Mouse (Mus musculus): ENCODE data around the gene Sema3a. TPM values are rescaled to one million over a fixed set of nuclear protein-coding genes. Genes with fewer than 3 reads are reported as not detected.
"Not testable (repeated sequence)": the region's sequence is repeated elsewhere in the genome, so short reads cannot be mapped to it uniquely, and the experiment has no call there.

Sema3a gene
- polyA plus RNA-seq, 1 experiment from 2014 or later: 21.1 TPM

GRCm38 (mm10) chr5:13441112-13441511, 315.9 kb downstream of the Sema3a start:
- Histone ChIP-seq H3K4me3 (no peak overlapping the region), H3K36me3 (no peaks in the 10 kb centered on the region), H3K27ac (no peak overlapping the region), H3K27me3 (replicated peaks) (no peaks in the 10 kb centered on the region), H3K9ac (no peak overlapping the region), H3K9me3 (no peaks in the 10 kb centered on the region), H3K4me2 (replicated peaks) (no peak overlapping the region), H3K4me1 (no peaks in the 10 kb centered on the region)
- ATAC-seq (ENCODE audit: low FRiP score, low read depth): no peak

- no peak overlapping the region for H3K4me3 ChIP-seq
- H3K36me3 ChIP-seq: no peaks in the 10 kb centered on the region
- WGBS: 60% methylated on average over 1 of the region's 1 CpGs
- no peaks in the 10 kb centered on the region for H3K27me3 ChIP-seq (replicated peaks)
- no peak overlapping the region for H3K9ac ChIP-seq
- ATAC-seq (ENCODE audit: low FRiP score, low read depth): no peak
- no peak overlapping the region for H3K4me2 ChIP-seq (replicated peaks)
- no peaks in the 10 kb centered on the region for H3K9me3 ChIP-seq
- no peak overlapping the region for H3K27ac ChIP-seq
- H3K4me1 ChIP-seq: no peaks in the 10 kb centered on the region
These were observed 335.2 kb downstream of the Sema3a start for GRCm38 (mm10) chr5:13460182-13461001.

- H3K4me1 ChIP-seq: peaks cover 4% of the 10 kb centered on the region; the same call in 1 of the 2 replicates
- WGBS: 69% methylated on average over 7 of the region's 7 CpGs
- no peaks in the 10 kb centered on the region for H3K27me3 ChIP-seq (replicated peaks)
- no peaks in the 10 kb centered on the region for H3K36me3 ChIP-seq
- no peak overlapping the region for H3K9ac ChIP-seq
- H3K4me2 ChIP-seq (replicated peaks): no peak overlapping the region
- no peak overlapping the region for H3K27ac ChIP-seq
- ATAC-seq (ENCODE audit: low FRiP score, low read depth): no peak
- no peaks in the 10 kb centered on the region for H3K9me3 ChIP-seq
- no peak overlapping the region for H3K4me3 ChIP-seq
These were observed 343.6 kb downstream of the Sema3a start for GRCm38 (mm10) chr5:13468856-13469255.

GRCm38 (mm10) chr5:13469401-13469800, 344.2 kb downstream of the Sema3a start:
- ATAC-seq (ENCODE audit: low FRiP score, low read depth): no peak
- Histone ChIP-seq H3K27me3 (replicated peaks) (no peaks in the 10 kb centered on the region), H3K4me3 (no peak overlapping the region), H3K36me3 (no peaks in the 10 kb centered on the region), H3K4me1 (peaks cover 4% of the 10 kb centered on the region; the same call in 1 of the 2 replicates), H3K4me2 (replicated peaks) (no peak overlapping the region), H3K27ac (no peak overlapping the region), H3K9ac (no peak overlapping the region), H3K9me3 (no peaks in the 10 kb centered on the region)
- 77% methylated on average over 5 of the region's 5 CpGs for WGBS

GRCm38 (mm10) chr5:13470057-13470905, 345.1 kb downstream of the Sema3a start:
- ATAC-seq (ENCODE audit: low FRiP score, low read depth): 0 out of 2 replicates have a peak, but pooled peaks have one; percentile 25
- Histone ChIP-seq H3K4me1 (peaks cover 4% of the 10 kb centered on the region; the same call in 1 of the 2 replicates), H3K4me2 (replicated peaks) (no peak overlapping the region), H3K9me3 (no peaks in the 10 kb centered on the region), H3K4me3 (no peak overlapping the region), H3K27me3 (replicated peaks) (no peaks in the 10 kb centered on the region), H3K9ac (no peak overlapping the region), H3K36me3 (no peaks in the 10 kb centered on the region), H3K27ac (no peak overlapping the region)
- 67% methylated on average over 7 of the region's 7 CpGs for WGBS

GRCm38 (mm10) chr5:13477653-13478052, 352.4 kb downstream of the Sema3a start:
- no peaks in the 10 kb centered on the region for H3K36me3 ChIP-seq
- H3K27me3 ChIP-seq (replicated peaks): no peaks in the 10 kb centered on the region
- no peak overlapping the region for H3K9ac ChIP-seq
- H3K27ac ChIP-seq: no peak overlapping the region
- H3K4me2 ChIP-seq (replicated peaks): no peak overlapping the region
- H3K4me1 ChIP-seq: no peaks in the 10 kb centered on the region
- H3K4me3 ChIP-seq: no peak overlapping the region
- WGBS: 78% methylated on average over 1 of the region's 1 CpGs
- ATAC-seq (ENCODE audit: low FRiP score, low read depth): no peak
- H3K9me3 ChIP-seq: no peaks in the 10 kb centered on the region

GRCm38 (mm10) chr5:13488671-13489070, 363.5 kb downstream of the Sema3a start:
- no peak overlapping the region for H3K27ac ChIP-seq
- no peak overlapping the region for H3K9ac ChIP-seq
- no peaks in the 10 kb centered on the region for H3K36me3 ChIP-seq
- H3K4me3 ChIP-seq: no peak overlapping the region
- no peaks in the 10 kb centered on the region for H3K27me3 ChIP-seq (replicated peaks)
- ATAC-seq (ENCODE audit: low FRiP score, low read depth): no peak
- H3K9me3 ChIP-seq: no peaks in the 10 kb centered on the region
- WGBS: 82% methylated on average over 2 of the region's 2 CpGs
- no peaks in the 10 kb centered on the region for H3K4me1 ChIP-seq
- H3K4me2 ChIP-seq (replicated peaks): no peak overlapping the region

GRCm38 (mm10) chr5:13495967-13496366, 370.8 kb downstream of the Sema3a start:
- not testable (repeated sequence) for H3K9ac ChIP-seq; ATAC-seq (ENCODE audit: low FRiP score, low read depth); H3K4me3 ChIP-seq; H3K27me3 ChIP-seq (replicated peaks); H3K4me1 ChIP-seq; H3K36me3 ChIP-seq; H3K27ac ChIP-seq; H3K9me3 ChIP-seq; H3K4me2 ChIP-seq (replicated peaks)
- 75% methylated on average over 3 of the region's 3 CpGs for WGBS

- ATAC-seq (ENCODE audit: low FRiP score, low read depth): no peak
- no peak overlapping the region for H3K27ac ChIP-seq
- no peaks in the 10 kb centered on the region for H3K36me3 ChIP-seq
- H3K9me3 ChIP-seq: no peaks in the 10 kb centered on the region
- no peak overlapping the region for H3K4me2 ChIP-seq (replicated peaks)
- H3K9ac ChIP-seq: no peak overlapping the region
- 84% methylated on average over 2 of the region's 2 CpGs for WGBS
- no peaks in the 10 kb centered on the region for H3K4me1 ChIP-seq
- H3K27me3 ChIP-seq (replicated peaks): no peaks in the 10 kb centered on the region
- no peak overlapping the region for H3K4me3 ChIP-seq
These were observed 374.6 kb downstream of the Sema3a start for GRCm38 (mm10) chr5:13499835-13500234.

GRCm38 (mm10) chr5:13505839-13506499, 380.8 kb downstream of the Sema3a start:
- H3K27ac ChIP-seq: no peak overlapping the region
- H3K4me2 ChIP-seq (replicated peaks): no peak overlapping the region
- H3K9ac ChIP-seq: no peak overlapping the region
- no peaks in the 10 kb centered on the region for H3K9me3 ChIP-seq
- no peak overlapping the region for H3K4me3 ChIP-seq
- H3K27me3 ChIP-seq (replicated peaks): no peaks in the 10 kb centered on the region
- 71% methylated on average over 4 of the region's 4 CpGs for WGBS
- H3K4me1 ChIP-seq: no peaks in the 10 kb centered on the region
- ATAC-seq (ENCODE audit: low FRiP score, low read depth): no peak
- no peaks in the 10 kb centered on the region for H3K36me3 ChIP-seq

GRCm38 (mm10) chr5:13509163-13509562, 383.9 kb downstream of the Sema3a start:
- Histone ChIP-seq H3K9me3 (no peaks in the 10 kb centered on the region), H3K27ac (no peak overlapping the region), H3K27me3 (replicated peaks) (no peaks in the 10 kb centered on the region), H3K4me2 (replicated peaks) (no peak overlapping the region), H3K4me1 (no peaks in the 10 kb centered on the region), H3K4me3 (no peak overlapping the region), H3K9ac (no peak overlapping the region), H3K36me3 (no peaks in the 10 kb centered on the region)
- 80% methylated on average over 3 of the region's 3 CpGs for WGBS
- ATAC-seq (ENCODE audit: low FRiP score, low read depth): no peak

GRCm38 (mm10) chr5:13517018-13517417, 391.8 kb downstream of the Sema3a start:
- Histone ChIP-seq H3K27ac (no peak overlapping the region), H3K27me3 (replicated peaks) (no peaks in the 10 kb centered on the region), H3K4me2 (replicated peaks) (no peak overlapping the region), H3K36me3 (no peaks in the 10 kb centered on the region), H3K4me3 (no peak overlapping the region), H3K4me1 (no peaks in the 10 kb centered on the region), H3K9me3 (no peaks in the 10 kb centered on the region), H3K9ac (no peak overlapping the region)
- WGBS: 89% methylated on average over 4 of the region's 4 CpGs
- no peak for ATAC-seq (ENCODE audit: low FRiP score, low read depth)

All from neural tube, embryonic 12.5 days (tissue).